Mouse (Mus musculus): ENCODE data around the gene Tbc1d8. TPM values are rescaled to one million over a fixed set of nuclear protein-coding genes. Genes with fewer than 3 reads are reported as not detected.

The Tbc1d8 gene
- polyA plus RNA-seq, 2 experiments: 11.5 to 14.3 TPM

DNA sequence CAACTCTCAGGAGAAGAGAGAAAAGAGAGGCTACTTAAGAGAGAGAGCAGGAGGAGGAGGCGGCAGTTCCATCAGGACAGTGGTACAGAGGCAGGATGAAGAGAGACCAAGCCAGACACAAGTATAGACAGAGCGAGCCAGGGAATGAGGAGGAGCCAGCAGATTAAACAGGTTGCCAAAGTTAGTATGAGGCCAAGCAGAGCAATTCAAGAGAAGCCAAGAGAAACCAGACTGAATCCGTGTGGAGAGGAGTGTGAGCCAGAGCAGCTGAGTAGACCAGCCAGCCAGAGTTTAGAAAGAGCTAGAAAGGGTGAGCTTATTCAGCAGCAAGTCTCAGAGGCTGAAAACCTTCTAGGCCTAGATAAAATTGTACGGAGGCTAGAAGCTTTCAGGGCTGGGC, 91.1 kb downstream of the Tbc1d8 start:
- DNase-seq (ENCODE audit: low spot score): no peak
- 81% methylated on average over 4 of the region's 4 CpGs for WGBS
- Histone ChIP-seq H3K27me3 (ENCODE audit: control insufficient read depth, insufficient read depth, low read length) (no peaks in the 10 kb centered on the region), H3K9ac (ENCODE audit: low read depth, low read length, severe bottlenecking) (no peak overlapping the region), H3K36me3 (ENCODE audit: control insufficient read depth, insufficient read depth, low read length) (peaks cover 7% of the 10 kb centered on the region; the same call in 1 of the 2 replicates), H3K4me3 (replicated peaks; ENCODE audit: low read length) (no peak overlapping the region), H3K4me1 (ENCODE audit: control insufficient read depth, insufficient read depth, low read length) (no peaks in the 10 kb centered on the region), H3K27ac (replicated peaks; ENCODE audit: low read depth, low read length) (no peak overlapping the region), H3K9me3 (ENCODE audit: control insufficient read depth, low read length) (no peaks in the 10 kb centered on the region), H3K4me2 (replicated peaks; ENCODE audit: low read depth, low read length, severe bottlenecking) (no peak overlapping the region)
- TF ChIP-seq POLR2A (IDR thresholded peaks at IDR 0.05; ENCODE audit: borderline replicate concordance, extremely low read depth, insufficient read depth, insufficient read length): no peak
- ATAC-seq (ENCODE audit: low FRiP score, low read depth): no peak

GRCm38 (mm10) chr1:39386456-39386855, 92.1 kb downstream of the Tbc1d8 start:
- TF ChIP-seq POLR2A (IDR thresholded peaks at IDR 0.05; ENCODE audit: borderline replicate concordance, extremely low read depth, insufficient read depth, insufficient read length): no peak
- no peak overlapping the region for H3K4me3 ChIP-seq (replicated peaks; ENCODE audit: low read length)
- WGBS: 56% methylated on average over 3 of the region's 3 CpGs

DNA sequence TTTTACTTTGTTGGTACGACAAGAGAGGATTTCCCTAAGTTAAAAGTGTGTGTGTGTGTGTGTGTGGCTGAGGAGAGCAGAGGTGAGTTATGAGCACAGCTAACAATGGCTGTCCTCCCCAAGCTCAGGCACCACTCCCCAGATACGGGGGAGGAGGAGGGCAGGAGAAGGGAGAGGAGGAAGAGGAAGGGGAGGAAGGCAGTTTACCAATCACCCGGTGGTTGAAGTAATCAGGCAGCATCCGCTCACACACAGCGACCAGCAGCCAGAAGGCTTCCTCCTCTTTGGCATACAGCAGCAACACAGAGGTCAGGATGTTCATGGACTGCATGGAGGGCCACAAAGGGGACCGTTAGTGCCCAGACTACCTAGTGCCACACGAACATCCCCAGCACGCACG, 93.6 kb downstream of the Tbc1d8 start:
- H3K27ac ChIP-seq (replicated peaks; ENCODE audit: low read depth, low read length): no peak overlapping the region
- H3K4me2 ChIP-seq (replicated peaks; ENCODE audit: low read depth, low read length, severe bottlenecking): no peak overlapping the region

More at GRCm38 (mm10) chr1:39386456-39386855, 92.1 kb downstream of the Tbc1d8 start:
- no peak overlapping the region for H3K4me2 ChIP-seq (replicated peaks; ENCODE audit: low read depth, low read length, severe bottlenecking)
- H3K9ac ChIP-seq (ENCODE audit: low read depth, low read length, severe bottlenecking): no peak overlapping the region
- H3K27ac ChIP-seq (replicated peaks; ENCODE audit: low read depth, low read length): no peak overlapping the region
- H3K9me3 ChIP-seq (ENCODE audit: control insufficient read depth, low read length): no peaks in the 10 kb centered on the region
- no peaks in the 10 kb centered on the region for H3K4me1 ChIP-seq (ENCODE audit: control insufficient read depth, insufficient read depth, low read length)
- H3K36me3 ChIP-seq (ENCODE audit: control insufficient read depth, insufficient read depth, low read length): peaks cover 7% of the 10 kb centered on the region; the same call in 1 of the 2 replicates
- no peak for ATAC-seq (ENCODE audit: low FRiP score, low read depth)
- H3K27me3 ChIP-seq (ENCODE audit: control insufficient read depth, insufficient read depth, low read length): no peaks in the 10 kb centered on the region
- no peak for DNase-seq (ENCODE audit: low spot score)

DNA sequence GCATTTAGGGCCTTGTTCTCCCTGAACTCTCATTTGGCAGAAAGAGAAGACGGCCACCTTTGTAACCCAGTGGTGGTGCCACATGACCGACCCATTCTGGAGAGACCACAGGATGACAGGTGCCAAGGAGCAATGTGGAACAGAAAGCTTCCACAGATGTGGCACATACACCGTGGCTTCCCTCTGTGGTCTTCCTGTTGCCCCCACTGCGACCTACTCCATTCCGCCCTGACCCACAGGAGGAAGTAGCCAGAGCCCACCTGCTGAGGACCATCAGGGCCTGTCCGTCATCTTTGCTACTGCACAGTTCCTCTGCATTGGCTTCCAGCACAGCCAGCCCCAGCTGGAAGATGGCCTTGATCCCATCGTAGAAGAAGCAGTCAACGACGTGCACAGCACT, 97.5 kb downstream of the Tbc1d8 start:
- H3K36me3 ChIP-seq (ENCODE audit: control insufficient read depth, insufficient read depth, low read length): peaks cover 4% of the 10 kb centered on the region; the same call in 1 of the 2 replicates
- no peaks in the 10 kb centered on the region for H3K27me3 ChIP-seq (ENCODE audit: control insufficient read depth, insufficient read depth, low read length)
- no peak overlapping the region for H3K27ac ChIP-seq (replicated peaks; ENCODE audit: low read depth, low read length)
- H3K4me2 ChIP-seq (replicated peaks; ENCODE audit: low read depth, low read length, severe bottlenecking): no peak overlapping the region
- ATAC-seq (ENCODE audit: low FRiP score, low read depth): no peak
- no peak for DNase-seq (ENCODE audit: low spot score)
- no peaks in the 10 kb centered on the region for H3K4me1 ChIP-seq (ENCODE audit: control insufficient read depth, insufficient read depth, low read length)
- H3K9ac ChIP-seq (ENCODE audit: low read depth, low read length, severe bottlenecking): no peak overlapping the region
- whole genome bisulfite sequencing: 87% methylated on average over 9 of the region's 9 CpGs
- no peaks in the 10 kb centered on the region for H3K9me3 ChIP-seq (ENCODE audit: control insufficient read depth, low read length)
- no peak overlapping the region for H3K4me3 ChIP-seq (replicated peaks; ENCODE audit: low read length)
- TF ChIP-seq POLR2A (IDR thresholded peaks at IDR 0.05; ENCODE audit: borderline replicate concordance, extremely low read depth, insufficient read depth, insufficient read length): no peak

More for the DNA sequence above, 93.6 kb downstream of the Tbc1d8 start:
- no peaks in the 10 kb centered on the region for H3K4me1 ChIP-seq (ENCODE audit: control insufficient read depth, insufficient read depth, low read length)
- peaks cover 7% of the 10 kb centered on the region; the same call in 1 of the 2 replicates for H3K36me3 ChIP-seq (ENCODE audit: control insufficient read depth, insufficient read depth, low read length)
- H3K27me3 ChIP-seq (ENCODE audit: control insufficient read depth, insufficient read depth, low read length): no peaks in the 10 kb centered on the region
- 89% methylated on average over 9 of the region's 9 CpGs for WGBS
- H3K4me3 ChIP-seq (replicated peaks; ENCODE audit: low read length): no peak overlapping the region
- DNase-seq (ENCODE audit: low spot score) (no peak), ATAC-seq (ENCODE audit: low FRiP score, low read depth) (no peak)
- no peaks in the 10 kb centered on the region for H3K9me3 ChIP-seq (ENCODE audit: control insufficient read depth, low read length)
- TF ChIP-seq POLR2A (IDR thresholded peaks at IDR 0.05; ENCODE audit: borderline replicate concordance, extremely low read depth, insufficient read depth, insufficient read length): no peak
- no peak overlapping the region for H3K9ac ChIP-seq (ENCODE audit: low read depth, low read length, severe bottlenecking)

DNA sequence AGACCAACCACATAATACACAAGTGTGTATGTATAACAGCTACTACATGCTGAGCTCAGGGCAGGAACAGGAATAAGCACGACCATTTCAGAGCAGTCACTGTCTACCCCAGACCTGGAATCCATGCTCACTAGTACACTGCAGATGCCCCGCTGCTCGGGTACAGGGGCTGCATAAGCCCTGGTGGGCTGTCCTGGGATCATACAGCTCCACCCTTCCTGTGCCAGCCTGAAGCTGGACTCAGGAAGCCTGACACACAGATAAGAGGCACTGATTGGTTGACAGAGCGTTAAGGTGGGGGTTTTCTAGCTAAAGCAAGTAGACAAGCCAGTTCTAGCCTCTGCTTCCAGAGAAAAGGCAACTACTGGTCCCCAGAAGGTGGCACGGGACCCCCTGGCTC, 99.5 kb downstream of the Tbc1d8 start:
- 65% methylated on average over 5 of the region's 5 CpGs for WGBS
- Histone ChIP-seq H3K27ac (replicated peaks; ENCODE audit: low read depth, low read length) (no peak overlapping the region), H3K4me2 (replicated peaks; ENCODE audit: low read depth, low read length, severe bottlenecking) (no peak overlapping the region), H3K9me3 (ENCODE audit: control insufficient read depth, low read length) (no peaks in the 10 kb centered on the region), H3K9ac (ENCODE audit: low read depth, low read length, severe bottlenecking) (no peak overlapping the region), H3K4me1 (ENCODE audit: control insufficient read depth, insufficient read depth, low read length) (no peaks in the 10 kb centered on the region), H3K4me3 (replicated peaks; ENCODE audit: low read length) (no peak overlapping the region), H3K27me3 (ENCODE audit: control insufficient read depth, insufficient read depth, low read length) (no peaks in the 10 kb centered on the region), H3K36me3 (ENCODE audit: control insufficient read depth, insufficient read depth, low read length) (peaks cover 9% of the 10 kb centered on the region)
- DNase-seq (ENCODE audit: low spot score) (no peak), ATAC-seq (ENCODE audit: low FRiP score, low read depth) (no peak)
- TF ChIP-seq POLR2A (IDR thresholded peaks at IDR 0.05; ENCODE audit: borderline replicate concordance, extremely low read depth, insufficient read depth, insufficient read length): no peak

DNA sequence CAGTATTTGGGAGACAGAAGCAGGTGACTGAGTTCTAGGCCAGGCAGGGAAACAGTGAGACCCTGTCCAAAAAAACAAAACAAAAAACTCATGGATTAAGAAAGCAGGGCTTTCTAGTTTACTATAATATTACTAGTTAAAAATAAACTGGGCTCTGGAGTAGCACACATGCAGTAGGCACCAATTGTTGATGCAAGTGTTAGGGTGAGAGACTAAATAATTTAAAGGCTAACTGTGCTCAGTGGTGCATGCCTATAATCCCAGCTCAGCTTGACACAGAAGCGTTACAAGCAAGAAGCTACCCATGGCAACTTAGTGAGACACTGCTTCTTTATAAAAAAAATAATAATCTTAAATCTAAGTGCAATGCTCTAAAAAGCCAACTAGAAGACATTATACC, 100.0 kb downstream of the Tbc1d8 start:
- H3K4me1 ChIP-seq (ENCODE audit: control insufficient read depth, insufficient read depth, low read length): no peaks in the 10 kb centered on the region
- 84% methylated on average over 1 of the region's 1 CpGs for WGBS

More for the DNA sequence above, 100.0 kb downstream of the Tbc1d8 start:
- DNase-seq (ENCODE audit: low spot score): no peak
- H3K4me2 ChIP-seq (replicated peaks; ENCODE audit: low read depth, low read length, severe bottlenecking): no peak overlapping the region
- no peak overlapping the region for H3K27ac ChIP-seq (replicated peaks; ENCODE audit: low read depth, low read length)
- H3K27me3 ChIP-seq (ENCODE audit: control insufficient read depth, insufficient read depth, low read length): no peaks in the 10 kb centered on the region
- H3K9ac ChIP-seq (ENCODE audit: low read depth, low read length, severe bottlenecking): no peak overlapping the region
- no peak for ATAC-seq (ENCODE audit: low FRiP score, low read depth)
- H3K9me3 ChIP-seq (ENCODE audit: control insufficient read depth, low read length): no peaks in the 10 kb centered on the region
- H3K4me3 ChIP-seq (replicated peaks; ENCODE audit: low read length): no peak overlapping the region
- peaks cover 13% of the 10 kb centered on the region for H3K36me3 ChIP-seq (ENCODE audit: control insufficient read depth, insufficient read depth, low read length)
- no peak for TF ChIP-seq POLR2A (IDR thresholded peaks at IDR 0.05; ENCODE audit: borderline replicate concordance, extremely low read depth, insufficient read depth, insufficient read length)
